Mouse (Mus musculus): ENCODE data around the gene Cpne9. TPM values are rescaled to one million over a fixed set of nuclear protein-coding genes. Genes with fewer than 3 reads are reported as not detected.
"Not testable (repeated sequence)": the region's sequence is repeated elsewhere in the genome, so short reads cannot be mapped to it uniquely, and the experiment has no call there.

The Cpne9 gene
- polyA plus RNA-seq, 1 experiment from 2014 or later: not detected

- Histone ChIP-seq H3K4me1 (replicated peaks; ENCODE audit: insufficient read depth, low read length) (no peaks in the 10 kb centered on the region), H3K27me3 (ENCODE audit: insufficient read depth, low read length) (no peaks in the 10 kb centered on the region), H3K36me3 (ENCODE audit: insufficient read depth, low read length) (peaks cover 32% of the 10 kb centered on the region), H3K27ac (no peak overlapping the region), H3K9ac (ENCODE audit: low read depth, low read length) (no peak overlapping the region), H3K9me3 (replicated peaks; ENCODE audit: low read length) (no peaks in the 10 kb centered on the region), H3K4me3 (replicated peaks; ENCODE audit: low read depth, low read length) (no peak overlapping the region), H3K4me2 (ENCODE audit: low read length) (no peak overlapping the region)
- DNase-seq (ENCODE audit: low spot score): no peak
- WGBS: 91% methylated on average over 11 of the region's 11 CpGs
- no peak for TF ChIP-seq CTCF (IDR thresholded peaks at IDR 0.05; ENCODE audit: low read depth)
- no peak for ATAC-seq (replicated peaks; ENCODE audit: low FRiP score, low read depth)
Observed at GRCm38 (mm10) chr6:113331721-113332120, 49.6 kb downstream of the Cpne9 start.

GRCm38 (mm10) chr6:113332734-113333133, 50.6 kb downstream of the Cpne9 start:
- 63% methylated on average over 6 of the region's 6 CpGs for WGBS
- not testable (repeated sequence) for H3K9ac ChIP-seq (ENCODE audit: low read depth, low read length); DNase-seq (ENCODE audit: low spot score); H3K27me3 ChIP-seq (ENCODE audit: insufficient read depth, low read length); H3K4me1 ChIP-seq (replicated peaks; ENCODE audit: insufficient read depth, low read length); H3K9me3 ChIP-seq (replicated peaks; ENCODE audit: low read length); H3K4me2 ChIP-seq (ENCODE audit: low read length); H3K4me3 ChIP-seq (replicated peaks; ENCODE audit: low read depth, low read length)
- peak; percentile 30 for ATAC-seq (replicated peaks; ENCODE audit: low FRiP score, low read depth)
- TF ChIP-seq CTCF (IDR thresholded peaks at IDR 0.05; ENCODE audit: low read depth): peak; percentile 51
- peak overlapping the region; percentile 80 for H3K27ac ChIP-seq
- peaks cover 34% of the 10 kb centered on the region for H3K36me3 ChIP-seq (ENCODE audit: insufficient read depth, low read length)

- Histone ChIP-seq H3K9me3 (replicated peaks; ENCODE audit: low read length) (no peaks in the 10 kb centered on the region), H3K9ac (ENCODE audit: low read depth, low read length) (no peak overlapping the region), H3K4me1 (replicated peaks; ENCODE audit: insufficient read depth, low read length) (no peaks in the 10 kb centered on the region), H3K36me3 (ENCODE audit: insufficient read depth, low read length) (peaks cover 40% of the 10 kb centered on the region), H3K4me3 (replicated peaks; ENCODE audit: low read depth, low read length) (no peak overlapping the region), H3K4me2 (ENCODE audit: low read length) (no peak overlapping the region), H3K27ac (peak overlapping the region; percentile 80), H3K27me3 (ENCODE audit: insufficient read depth, low read length) (no peaks in the 10 kb centered on the region)
- DNase-seq (ENCODE audit: low spot score) (peak; percentile 88), ATAC-seq (replicated peaks; ENCODE audit: low FRiP score, low read depth) (peak; percentile 84)
- no peak for TF ChIP-seq CTCF (IDR thresholded peaks at IDR 0.05; ENCODE audit: low read depth)
- 44% methylated on average over 14 of the region's 14 CpGs for WGBS
Observed at GRCm38 (mm10) chr6:113333137-113333950, 51.2 kb downstream of the Cpne9 start.

GRCm38 (mm10) chr6:113334216-113334615, 52.1 kb downstream of the Cpne9 start:
- Histone ChIP-seq H3K9ac (ENCODE audit: low read depth, low read length) (no peak overlapping the region), H3K9me3 (replicated peaks; ENCODE audit: low read length) (no peaks in the 10 kb centered on the region), H3K36me3 (ENCODE audit: insufficient read depth, low read length) (peaks cover 49% of the 10 kb centered on the region), H3K27me3 (ENCODE audit: insufficient read depth, low read length) (no peaks in the 10 kb centered on the region), H3K27ac (no peak overlapping the region), H3K4me2 (ENCODE audit: low read length) (no peak overlapping the region), H3K4me1 (replicated peaks; ENCODE audit: insufficient read depth, low read length) (no peaks in the 10 kb centered on the region), H3K4me3 (replicated peaks; ENCODE audit: low read depth, low read length) (no peak overlapping the region)
- no peak for DNase-seq (ENCODE audit: low spot score)
- no peak for TF ChIP-seq CTCF (IDR thresholded peaks at IDR 0.05; ENCODE audit: low read depth)
- 61% methylated on average over 6 of the region's 6 CpGs for WGBS
- no peak for ATAC-seq (replicated peaks; ENCODE audit: low FRiP score, low read depth)

GRCm38 (mm10) chr6:113336852-113337620, 54.9 kb downstream of the Cpne9 start:
- ATAC-seq (replicated peaks; ENCODE audit: low FRiP score, low read depth) (no peak), DNase-seq (ENCODE audit: low spot score) (no peak)
- no peaks in the 10 kb centered on the region for H3K27me3 ChIP-seq (ENCODE audit: insufficient read depth, low read length)
- H3K27ac ChIP-seq: no peak overlapping the region
- no peak for TF ChIP-seq CTCF (IDR thresholded peaks at IDR 0.05; ENCODE audit: low read depth)
- no peak overlapping the region for H3K4me2 ChIP-seq (ENCODE audit: low read length)
- H3K4me3 ChIP-seq (replicated peaks; ENCODE audit: low read depth, low read length): no peak overlapping the region
- H3K36me3 ChIP-seq (ENCODE audit: insufficient read depth, low read length): peaks cover 49% of the 10 kb centered on the region
- peaks cover 7% of the 10 kb centered on the region; the same call in 1 of the 2 replicates for H3K4me1 ChIP-seq (replicated peaks; ENCODE audit: insufficient read depth, low read length)
- no peaks in the 10 kb centered on the region for H3K9me3 ChIP-seq (replicated peaks; ENCODE audit: low read length)
- H3K9ac ChIP-seq (ENCODE audit: low read depth, low read length): no peak overlapping the region
- 52% methylated on average over 8 of the region's 8 CpGs for WGBS

GRCm38 (mm10) chr6:113341574-113341973, 59.5 kb downstream of the Cpne9 start:
- DNase-seq (ENCODE audit: low spot score) (no peak), ATAC-seq (replicated peaks; ENCODE audit: low FRiP score, low read depth) (no peak)
- peaks cover 27% of the 10 kb centered on the region for H3K4me1 ChIP-seq (replicated peaks; ENCODE audit: insufficient read depth, low read length)
- WGBS: 53% methylated on average over 6 of the region's 6 CpGs
- no peak overlapping the region for H3K4me3 ChIP-seq (replicated peaks; ENCODE audit: low read depth, low read length)
- H3K9ac ChIP-seq (ENCODE audit: low read depth, low read length): no peak overlapping the region
- no peak for TF ChIP-seq CTCF (IDR thresholded peaks at IDR 0.05; ENCODE audit: low read depth)
- H3K9me3 ChIP-seq (replicated peaks; ENCODE audit: low read length): no peaks in the 10 kb centered on the region
- H3K36me3 ChIP-seq (ENCODE audit: insufficient read depth, low read length): peaks cover 27% of the 10 kb centered on the region; the same call in 1 of the 2 replicates
- no peak overlapping the region for H3K27ac ChIP-seq
- H3K4me2 ChIP-seq (ENCODE audit: low read length): peak overlapping the region; percentile 21
- no peaks in the 10 kb centered on the region for H3K27me3 ChIP-seq (ENCODE audit: insufficient read depth, low read length)
